Mouse (Mus musculus) small intestine, adult 2 months (tissue): ENCODE results near the gene Acot2.

Source experiments
- CTCF ChIP-seq: fragments of 200-500 bp; IDR thresholded peaks from 2 replicates; pipeline ENCODE4 v1.5.1; 2012; ENCODE audit warnings: low read depth, mild to moderate bottlenecking, control low read depth, inconsistent platforms, low read length, moderate library complexity, mixed read lengths; ENCODE audit not compliant: insufficient replicate concordance, insufficient read length; ENCODE audit errors: extremely low read depth
- POLR2A ChIP-seq: fragments of 200-500 bp; IDR thresholded peaks from 2 replicates; pipeline ENCODE4 v1.6.1; 2012; ENCODE audit warnings: low read depth, mild to moderate bottlenecking, control low read depth, inconsistent platforms, low read length, moderate library complexity

DNA sequence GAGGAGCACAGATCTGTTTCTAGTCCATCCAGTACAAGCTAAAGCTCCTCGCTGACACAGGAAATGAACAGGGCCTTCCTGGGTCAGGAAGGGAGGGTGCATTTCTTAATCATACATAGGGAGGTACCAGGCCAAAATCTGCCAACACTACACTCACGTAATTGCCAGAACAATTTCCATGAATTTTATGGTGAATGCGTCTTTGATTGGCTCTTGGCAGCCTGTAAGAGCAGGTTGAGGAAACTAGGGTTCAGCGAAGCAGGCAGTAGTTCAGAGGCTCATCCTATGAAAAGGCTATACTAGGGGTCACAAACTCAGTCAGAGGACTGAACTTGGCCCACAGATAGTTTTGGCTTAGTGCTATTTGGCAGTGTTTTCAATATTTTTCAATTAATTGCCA, 47.6 kb upstream of the Acot2 start:
- TF ChIP-seq POLR2A (no peak), CTCF (no peak)
